Mouse (Mus musculus): ENCODE measurements around the gene Btnl2.

Btnl2 gene

DNA sequence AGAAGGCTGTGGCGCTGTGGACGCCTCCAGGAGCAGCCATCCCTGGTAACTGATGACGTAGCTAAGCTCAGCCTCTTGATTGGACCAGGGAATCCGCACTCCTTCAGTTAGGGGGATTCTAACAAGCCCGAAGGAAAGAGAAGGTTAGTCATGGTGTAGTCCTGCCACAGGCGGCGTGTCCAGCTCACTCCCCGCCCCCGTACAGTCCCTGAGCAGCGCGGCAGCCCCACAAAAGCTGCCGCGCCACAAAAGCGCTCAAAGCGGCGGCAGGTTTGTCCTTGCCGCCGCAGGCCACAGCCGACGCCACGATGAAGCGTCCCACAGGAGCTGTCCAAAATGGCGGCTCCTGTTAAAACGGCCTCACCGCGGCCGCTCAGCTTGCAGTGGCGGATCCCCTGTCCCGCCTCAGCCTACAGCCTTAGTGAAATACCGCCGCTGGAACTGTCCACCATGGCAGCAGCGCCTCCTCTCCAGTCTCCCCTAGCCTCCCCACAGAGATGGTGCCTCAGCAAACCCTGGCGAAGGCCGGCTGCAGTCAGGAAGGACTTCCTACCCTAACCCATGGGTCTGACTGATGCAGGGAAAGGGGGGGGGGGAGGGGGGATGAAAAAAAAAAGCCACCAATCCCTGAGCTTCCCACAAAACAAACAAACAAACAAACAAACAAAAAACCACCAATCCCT is 44.2 kb downstream of the Btnl2 start, which contains the start of gene BC051142:
Gene BC051142, plus strand, starts transcription at position 110 of the 683 bp plus-strand sequence.
- DNase-seq (ENCODE audit: low spot score), result peak; percentile 93

DNA sequence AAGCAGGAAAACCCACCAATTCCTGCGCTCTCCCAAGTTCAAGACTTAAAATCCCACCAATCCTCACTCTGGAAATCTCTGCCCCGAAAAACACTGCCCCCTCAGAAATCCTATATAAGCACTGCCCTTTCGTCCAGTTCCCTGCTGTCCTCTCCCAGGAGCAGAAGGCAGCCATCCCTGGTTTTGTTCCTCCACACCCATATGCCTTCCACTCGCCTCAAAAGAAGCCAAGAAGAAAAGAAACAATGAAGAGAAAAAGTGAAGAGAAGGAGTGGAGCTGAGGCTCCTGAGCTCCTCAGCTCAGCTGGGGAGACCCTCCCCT is 44.7 kb downstream of the Btnl2 start:
- DNase-seq (ENCODE audit: low spot score), result no peak

DNA sequence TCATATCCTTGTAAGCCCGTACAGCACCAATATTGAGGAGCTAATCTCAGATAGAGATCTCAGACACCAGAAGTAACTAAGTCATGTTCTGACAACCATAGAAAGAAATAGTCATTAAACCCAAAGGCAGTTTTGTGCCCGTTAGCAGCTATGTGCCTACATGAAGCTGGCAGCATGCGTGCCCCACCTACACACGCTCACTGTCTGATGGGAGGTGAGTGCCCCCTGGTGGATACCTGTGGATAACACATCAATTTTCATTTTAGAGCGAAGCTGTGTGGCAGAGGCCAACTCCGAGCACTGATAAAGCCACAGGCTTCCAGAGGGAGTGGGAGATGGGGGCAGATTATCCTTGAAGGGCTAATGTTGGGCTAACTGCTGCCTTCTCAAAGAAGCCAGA is 56.5 kb downstream of the Btnl2 start:
- DNase-seq (ENCODE audit: low spot score), result peak; percentile 75

Data from embryo, embryonic 10 days (tissue).